Mouse (Mus musculus) MEL (cell line): ENCODE data around the gene Elovl5.

Source experiments
- CTCF ChIP-seq, 3 experiments: IDR thresholded peaks in 2 of 3; conservative IDR thresholded peaks in 1 of 3; 2 replicates each; pipeline ENCODE4 v1.5.1; 2011 to 2012; ENCODE audit warnings: low read length in 3 of 3, low read depth in 2 of 3, mild to moderate bottlenecking in 2 of 3, improper control_type of control experiment in 1 of 3, inconsistent platforms in 1 of 3, mixed read lengths in 1 of 3, moderate library complexity in 1 of 3; ENCODE audit not compliant: control insufficient read depth in 1 of 3, insufficient read depth in 1 of 3, poor library complexity in 1 of 3, severe bottlenecking in 1 of 3
- E2F4 ChIP-seq: IDR thresholded peaks from 2 replicates; pipeline ENCODE4 v1.6.1; 2011; ENCODE audit warnings: low read depth, low read length, improper control_type of control experiment, borderline replicate concordance
- EP300 ChIP-seq, 2 experiments: IDR thresholded peaks; 2 replicates each; pipeline ENCODE4 v1.6.1; 2011; ENCODE audit warnings: improper control_type of control experiment in 2 of 2, low read length in 2 of 2, low read depth in 1 of 2, mild to moderate bottlenecking in 1 of 2
- GATA1 ChIP-seq: IDR thresholded peaks from 2 replicates; pipeline ENCODE4 v1.6.1; 2011; ENCODE audit warnings: low read depth, low read length, improper control_type of control experiment
- KAT2A ChIP-seq: conservative IDR thresholded peaks from 2 replicates; pipeline ENCODE4 v1.6.1; 2012; ENCODE audit warnings: low read depth, low read length, improper control_type of control experiment, inconsistent platforms
- MYC ChIP-seq: IDR thresholded peaks from 2 replicates; pipeline ENCODE4 v1.6.1; 2011; ENCODE audit warnings: low read depth, mild to moderate bottlenecking, low read length, improper control_type of control experiment, moderate library complexity

DNA sequence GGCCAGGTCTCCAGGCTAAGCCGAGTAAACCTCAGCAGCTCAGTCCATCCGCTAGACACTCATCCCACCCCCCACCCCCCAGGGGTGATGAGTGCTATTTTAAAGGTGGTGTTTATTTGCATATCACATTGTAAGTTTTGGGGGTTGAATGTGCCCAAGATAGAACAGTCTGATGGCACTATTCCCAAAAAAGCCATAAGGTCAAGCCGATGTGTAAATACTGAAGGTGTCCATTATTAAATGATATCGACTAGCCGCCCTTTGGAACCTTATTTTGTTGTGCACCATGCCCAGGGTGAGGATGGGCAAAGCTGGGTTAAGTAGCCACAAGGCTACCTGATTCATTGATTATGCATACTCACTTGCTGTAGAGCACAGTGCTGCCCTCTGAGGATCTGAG, 9.7 kb downstream of the Elovl5 start:
- no peak for TF ChIP-seq E2F4
- TF ChIP-seq CTCF (IDR thresholded peaks at IDR 0.05 in 2 of 3, conservative IDR thresholded peaks at IDR 0.05 in 1 of 3; ENCODE audit: control insufficient read depth in 1 of 3, insufficient read depth in 1 of 3, low read depth in 2 of 3, low read length in 3 of 3, poor library complexity in 1 of 3, severe bottlenecking in 1 of 3) = no peak
- TF ChIP-seq EP300 (IDR thresholded peaks at IDR 0.05; ENCODE audit: low read depth in 1 of 2, low read length in 2 of 2) = no peak
- TF ChIP-seq KAT2A = no peak
- no peak for TF ChIP-seq GATA1
- TF ChIP-seq MYC = no peak
